8 mouse cellular contexts compared by ENCODE assay signal in genomic region chr2:125247962-125248235, GRCm38 (mm10). TPM values are rescaled to one million over a fixed set of nuclear protein-coding genes. Genes with fewer than 3 reads are reported as not detected.
DNase-seq lines count a peak whose midpoint lies in the region; ATAC-seq and TF ChIP-seq lines count a peak whose summit lies in the region.

No protein-coding gene starts in this region.

- peak overlapping the region; percentile 93 for H3K27ac ChIP-seq in kidney, postnatal 0 days
- H3K27ac ChIP-seq in bone marrow macrophage, adult 2 months (ENCODE audit: insufficient read depth, low read depth, low read length): peak overlapping the region; percentile 51; the same call in 1 of the 2 replicates
- H3K27ac ChIP-seq in hindbrain, embryonic 14.5 days: peak overlapping the region; percentile 82
- H3K27ac ChIP-seq in midbrain, embryonic 16.5 days (ENCODE audit: low read length): peak overlapping the region; percentile 89

- H3K4me1 ChIP-seq in kidney, postnatal 0 days (replicated peaks; ENCODE audit: insufficient read depth, low read length): peaks cover 12% of the 10 kb centered on the region; the same call in 1 of the 2 replicates
- peaks cover 16% of the 10 kb centered on the region; the same call in 1 of the 2 replicates for H3K4me1 ChIP-seq in bone marrow macrophage, adult 2 months (ENCODE audit: control insufficient read depth, insufficient read depth, low read length)
- H3K4me1 ChIP-seq in hindbrain, embryonic 14.5 days (replicated peaks; ENCODE audit: control insufficient read depth, insufficient read depth, low read length): peaks cover 12% of the 10 kb centered on the region
- H3K4me1 ChIP-seq in midbrain, embryonic 16.5 days (ENCODE audit: control insufficient read depth, insufficient read depth, low read length): peaks cover 19% of the 10 kb centered on the region

- peak overlapping the region; percentile 87 for H3K4me2 ChIP-seq in kidney, postnatal 0 days (ENCODE audit: low read length)
- peak overlapping the region; percentile 75 for H3K4me2 ChIP-seq in hindbrain, embryonic 14.5 days (replicated peaks)
- peak overlapping the region; percentile 62 for H3K4me2 ChIP-seq in midbrain, embryonic 16.5 days (ENCODE audit: low read length)

- H3K9me3 ChIP-seq in kidney, postnatal 0 days (replicated peaks; ENCODE audit: low read length): no peaks in the 10 kb centered on the region
- H3K9me3 ChIP-seq in hindbrain, embryonic 14.5 days (ENCODE audit: control insufficient read depth, low read length): no peaks in the 10 kb centered on the region
- H3K9me3 ChIP-seq in midbrain, embryonic 16.5 days (replicated peaks; ENCODE audit: control insufficient read depth, low read length, poor library complexity, severe bottlenecking): no peaks in the 10 kb centered on the region

- DNase-seq in kidney, postnatal 0 days (ENCODE audit: low spot score): no peak
- no peak for DNase-seq in kidney, postnatal 4 days
- no peak for DNase-seq in hindbrain, embryonic 14.5 days (ENCODE audit: low spot score)
- DNase-seq in retina, embryonic 14.5 days (ENCODE audit: low spot score): no peak
- no peak for DNase-seq in ovary, postnatal 36 days (ENCODE audit: low spot score)
- DNase-seq in gastrocnemius, postnatal 10 days: no peak

- peak overlapping the region; percentile 73 for H3K9ac ChIP-seq in kidney, postnatal 0 days (ENCODE audit: low read depth, low read length)
- H3K9ac ChIP-seq in hindbrain, embryonic 14.5 days: peak overlapping the region; percentile 76
- peak overlapping the region; percentile 83 for H3K9ac ChIP-seq in midbrain, embryonic 16.5 days (ENCODE audit: low read depth, low read length)

- 0% methylated on average over 9 of the region's 9 CpGs for WGBS in kidney, postnatal 0 days
- WGBS in hindbrain, embryonic 14.5 days: under 1% methylated on average over 9 of the region's 9 CpGs
- under 1% methylated on average over 9 of the region's 9 CpGs for WGBS in midbrain, embryonic 16.5 days

- no peaks in the 10 kb centered on the region for H3K27me3 ChIP-seq in kidney, postnatal 0 days (ENCODE audit: insufficient read depth, low read length)
- H3K27me3 ChIP-seq in hindbrain, embryonic 14.5 days (ENCODE audit: control insufficient read depth, insufficient read depth, low read length): no peaks in the 10 kb centered on the region
- H3K27me3 ChIP-seq in midbrain, embryonic 16.5 days (ENCODE audit: control insufficient read depth, insufficient read depth, low read depth, low read length): no peaks in the 10 kb centered on the region

- ATAC-seq in kidney, postnatal 0 days (replicated peaks; ENCODE audit: low FRiP score, low read depth): no peak
- ATAC-seq in hindbrain, embryonic 14.5 days (ENCODE audit: low FRiP score): no peak
- ATAC-seq in midbrain, embryonic 16.5 days: peak; percentile 30; the same call in 1 of the 2 replicates

- H3K36me3 ChIP-seq in kidney, postnatal 0 days (ENCODE audit: insufficient read depth, low read length): no peaks in the 10 kb centered on the region
- 0 out of 2 replicates have a peak, but pooled peaks cover 4% of the 10 kb centered on the region for H3K36me3 ChIP-seq in hindbrain, embryonic 14.5 days (replicated peaks; ENCODE audit: control insufficient read depth, insufficient read depth)
- no peaks in the 10 kb centered on the region; the same call in 1 of the 2 replicates for H3K36me3 ChIP-seq in midbrain, embryonic 16.5 days (ENCODE audit: control insufficient read depth, insufficient read depth, low read length)

- H3K4me3 ChIP-seq in kidney, postnatal 0 days (replicated peaks; ENCODE audit: low read depth, low read length): peak overlapping the region; percentile 64
- peak overlapping the region; percentile 95 for H3K4me3 ChIP-seq in bone marrow macrophage, adult 2 months (ENCODE audit: insufficient read depth, low read length)
- peak overlapping the region; percentile 64 for H3K4me3 ChIP-seq in hindbrain, embryonic 14.5 days (replicated peaks; ENCODE audit: low read length)
- H3K4me3 ChIP-seq in midbrain, embryonic 16.5 days (ENCODE audit: low read depth, low read length): peak overlapping the region; percentile 83

- no peak for TF ChIP-seq POLR2A in bone marrow macrophage, adult 2 months (IDR thresholded peaks at IDR 0.05; ENCODE audit: borderline replicate concordance, low read depth, low read length)

- no peak for TF ChIP-seq CTCF in kidney, postnatal 0 days (IDR thresholded peaks at IDR 0.05; ENCODE audit: low read depth)
- TF ChIP-seq CTCF in bone marrow macrophage, adult 2 months (IDR thresholded peaks at IDR 0.05; ENCODE audit: low read depth, low read length): no peak

RNA-seq across cellular contexts. Expression of gene Dut, which starts 0.9 kb away (rescaled TPM):
- 133 and 141 TPM in 2 replicates for polyA plus RNA-seq in kidney, postnatal 0 days (2015; fragmentation: Nextera tagmentation; extraction: Ambion mirVana)
- polyA plus RNA-seq in bone marrow macrophage, adult 2 months (2012; ENCODE audit: insufficient read depth, insufficient read length, missing spikeins): 17.7 and 19.4 TPM in 2 replicates
- polyA plus RNA-seq in hindbrain, embryonic 14.5 days (2014; fragmentation: Nextera tagmentation; extraction: Ambion mirVana): 81.8 and 83.5 TPM in 2 replicates
- polyA plus RNA-seq in midbrain, embryonic 16.5 days (2015; fragmentation: Nextera tagmentation; extraction: Ambion mirVana): 73.7 and 75.5 TPM in 2 replicates
- 10 to 100 TPM; 20.9 to 21.0 TPM for total RNA-seq in gastrocnemius, postnatal 10 days (2021)
